Comparison of ENCODE assay signal across 12 mouse cellular contexts in genomic region chr19:7122698-7123306, GRCm38 (mm10). TPM values are rescaled to one million over a fixed set of nuclear protein-coding genes. Genes with fewer than 3 reads are reported as not detected.
A peak's percentile ranks its signal among the peaks of the same experiment; 100 is the strongest.
DNase-seq lines count a peak whose midpoint lies in the region; ATAC-seq and TF ChIP-seq lines count a peak whose summit lies in the region.
"Had no signal": no experiment of that assay in that cellular context is flagged by ENCODE, and none has a peak within 500 bp of the region (broad histone marks: within the 10 kb centered on the region; RNA-seq: fewer than 3 reads in every experiment).

No protein-coding gene starts in this region.

- peaks cover 7% of the 10 kb centered on the region; the same call in 1 of the 2 replicates for H3K4me1 ChIP-seq in kidney, postnatal 0 days (replicated peaks; ENCODE audit: insufficient read depth, low read length)
- H3K4me1 ChIP-seq in kidney, embryonic 14.5 days (ENCODE audit: control insufficient read depth, insufficient read depth, low read length): peaks cover 37% of the 10 kb centered on the region
- H3K4me1 ChIP-seq in embryonic facial prominence, embryonic 15.5 days: peaks cover 23% of the 10 kb centered on the region
- peaks cover 3% of the 10 kb centered on the region; the same call in 1 of the 2 replicates for H3K4me1 ChIP-seq in hindbrain, embryonic 11.5 days (replicated peaks; ENCODE audit: control insufficient read depth, insufficient read depth, low read length)
- peaks cover 16% of the 10 kb centered on the region for H3K4me1 ChIP-seq in midbrain, embryonic 15.5 days

- H3K27ac ChIP-seq in kidney, postnatal 0 days: 0 out of 2 replicates have a peak overlapping the region, but pooled peaks have one; percentile 26
- H3K27ac ChIP-seq in kidney, embryonic 14.5 days (ENCODE audit: low read depth, low read length): no peak overlapping the region
- H3K27ac ChIP-seq in embryonic facial prominence, embryonic 15.5 days (replicated peaks): no peak overlapping the region; the same call in 1 of the 2 replicates
- H3K27ac ChIP-seq in hindbrain, embryonic 11.5 days (ENCODE audit: low read depth, low read length): no peak overlapping the region
- peak overlapping the region; percentile 60 for H3K27ac ChIP-seq in midbrain, embryonic 15.5 days
- H3K27ac ChIP-seq: limb, embryonic 15.5 days had no signal

- no peak for TF ChIP-seq CTCF in kidney, postnatal 0 days (IDR thresholded peaks at IDR 0.05; ENCODE audit: low read depth)

- DNase-seq in kidney, postnatal 0 days (ENCODE audit: low spot score): no peak
- DNase-seq in hindbrain, embryonic 11.5 days (ENCODE audit: low spot score): no peak
- DNase-seq in urinary bladder, postnatal 14 days (ENCODE audit: low spot score): no peak
- DNase-seq in c-Kit-positive CD71-positive TER-119-positive erythroid progenitor cells, embryonic 14.5 days (ENCODE audit: low spot score): no peak
- no peak for DNase-seq in layer of hippocampus, adult 9-10 months (ENCODE audit: low spot score)
- DNase-seq: cerebellum, adult 8-10 months; thymus, postnatal 4 days had no signal

- no peak for ATAC-seq in kidney, postnatal 0 days (replicated peaks; ENCODE audit: low FRiP score, low read depth)
- ATAC-seq in kidney, embryonic 14.5 days (ENCODE audit: low FRiP score, low TSS enrichment): no peak
- 0 out of 2 replicates have a peak, but pooled peaks have one; percentile 6 for ATAC-seq in embryonic facial prominence, embryonic 15.5 days (ENCODE audit: insufficient number of reproducible peaks, low FRiP score, low TSS enrichment, low read depth)
- ATAC-seq in hindbrain, embryonic 11.5 days (ENCODE audit: low FRiP score): no peak
- ATAC-seq in midbrain, embryonic 15.5 days (replicated peaks): peak; percentile 57; the same call in 1 of the 2 replicates
- ATAC-seq: inflammation-experienced regulatory T-cells, adult 6 months had no signal

- H3K27me3 ChIP-seq in kidney, postnatal 0 days (ENCODE audit: insufficient read depth, low read length): no peaks in the 10 kb centered on the region
- peaks cover 15% of the 10 kb centered on the region; the same call in 1 of the 2 replicates for H3K27me3 ChIP-seq in kidney, embryonic 14.5 days (ENCODE audit: control insufficient read depth, insufficient read depth, low read length)
- peaks cover 3% of the 10 kb centered on the region; the same call in 1 of the 2 replicates for H3K27me3 ChIP-seq in embryonic facial prominence, embryonic 15.5 days
- no peaks in the 10 kb centered on the region; the same call in 1 of the 2 replicates for H3K27me3 ChIP-seq in hindbrain, embryonic 11.5 days (ENCODE audit: control insufficient read depth, insufficient read depth, low read length)
- no peaks in the 10 kb centered on the region for H3K27me3 ChIP-seq in midbrain, embryonic 15.5 days (replicated peaks)

- no peak overlapping the region for H3K4me3 ChIP-seq in kidney, postnatal 0 days (replicated peaks; ENCODE audit: low read depth, low read length)
- no peak overlapping the region for H3K4me3 ChIP-seq in kidney, embryonic 14.5 days (ENCODE audit: low read length)
- H3K4me3 ChIP-seq in embryonic facial prominence, embryonic 15.5 days (replicated peaks): no peak overlapping the region
- H3K4me3 ChIP-seq in hindbrain, embryonic 11.5 days (ENCODE audit: low read depth, low read length): no peak overlapping the region
- H3K4me3 ChIP-seq in midbrain, embryonic 15.5 days: no peak overlapping the region
- H3K4me3 ChIP-seq: limb, embryonic 15.5 days had no signal

- H3K36me3 ChIP-seq in kidney, postnatal 0 days (ENCODE audit: insufficient read depth, low read length): no peaks in the 10 kb centered on the region
- no peaks in the 10 kb centered on the region for H3K36me3 ChIP-seq in kidney, embryonic 14.5 days (ENCODE audit: control insufficient read depth, insufficient read depth, low read length)
- no peaks in the 10 kb centered on the region for H3K36me3 ChIP-seq in embryonic facial prominence, embryonic 15.5 days
- no peaks in the 10 kb centered on the region for H3K36me3 ChIP-seq in hindbrain, embryonic 11.5 days (ENCODE audit: control insufficient read depth, insufficient read depth, low read length)
- no peaks in the 10 kb centered on the region for H3K36me3 ChIP-seq in midbrain, embryonic 15.5 days (replicated peaks)
- H3K36me3 ChIP-seq: limb, embryonic 15.5 days had no signal

- no peak overlapping the region for H3K4me2 ChIP-seq in kidney, postnatal 0 days (ENCODE audit: low read length)
- no peak overlapping the region for H3K4me2 ChIP-seq in kidney, embryonic 14.5 days (replicated peaks; ENCODE audit: low read depth, low read length)
- H3K4me2 ChIP-seq in embryonic facial prominence, embryonic 15.5 days (replicated peaks): no peak overlapping the region
- H3K4me2 ChIP-seq in hindbrain, embryonic 11.5 days (replicated peaks; ENCODE audit: low read depth, low read length): no peak overlapping the region
- H3K4me2 ChIP-seq in midbrain, embryonic 15.5 days: no peak overlapping the region
- H3K4me2 ChIP-seq: limb, embryonic 15.5 days had no signal

- no peak overlapping the region for H3K9ac ChIP-seq in kidney, postnatal 0 days (ENCODE audit: low read depth, low read length)
- no peak overlapping the region for H3K9ac ChIP-seq in kidney, embryonic 14.5 days (ENCODE audit: low read depth, low read length)
- H3K9ac ChIP-seq in embryonic facial prominence, embryonic 15.5 days: no peak overlapping the region
- 0 out of 2 replicates have a peak overlapping the region, but pooled peaks have one; percentile 33 for H3K9ac ChIP-seq in hindbrain, embryonic 11.5 days (ENCODE audit: low read depth, low read length)
- no peak overlapping the region for H3K9ac ChIP-seq in midbrain, embryonic 15.5 days
- H3K9ac ChIP-seq: limb, embryonic 15.5 days had no signal

- WGBS in kidney, postnatal 0 days: 39% methylated on average over 10 of the region's 10 CpGs
- WGBS in kidney, embryonic 14.5 days: 43% methylated on average over 10 of the region's 10 CpGs
- WGBS in embryonic facial prominence, embryonic 15.5 days: 38% methylated on average over 10 of the region's 10 CpGs
- 45% methylated on average over 10 of the region's 10 CpGs for WGBS in hindbrain, embryonic 11.5 days
- 24% methylated on average over 10 of the region's 10 CpGs for WGBS in midbrain, embryonic 15.5 days

- no peaks in the 10 kb centered on the region for H3K9me3 ChIP-seq in kidney, postnatal 0 days (replicated peaks; ENCODE audit: low read length)
- no peaks in the 10 kb centered on the region for H3K9me3 ChIP-seq in kidney, embryonic 14.5 days (ENCODE audit: control insufficient read depth, low read length)
- no peaks in the 10 kb centered on the region for H3K9me3 ChIP-seq in embryonic facial prominence, embryonic 15.5 days (replicated peaks)
- H3K9me3 ChIP-seq in hindbrain, embryonic 11.5 days (ENCODE audit: control insufficient read depth, low read length): no peaks in the 10 kb centered on the region
- H3K9me3 ChIP-seq in midbrain, embryonic 15.5 days: no peaks in the 10 kb centered on the region
- H3K9me3 ChIP-seq: limb, embryonic 15.5 days had no signal

RNA-seq across cellular contexts. Expression of gene Flrt1, which starts 17.3 kb away (rescaled TPM):
- polyA plus RNA-seq in kidney, postnatal 0 days (2015; fragmentation: Nextera tagmentation; extraction: Ambion mirVana): 4.8 and 5.1 TPM in 2 replicates
- 3.0 and 5.5 TPM in 2 replicates for polyA plus RNA-seq in kidney, embryonic 14.5 days (2014; fragmentation: Nextera tagmentation; extraction: Ambion mirVana)
- polyA plus RNA-seq in embryonic facial prominence, embryonic 15.5 days (2015; fragmentation: Nextera tagmentation; extraction: Ambion mirVana): 13.5 and 19.2 TPM in 2 replicates
- 4.6 and 5.6 TPM in 2 replicates for polyA plus RNA-seq in hindbrain, embryonic 11.5 days (2014; fragmentation: Nextera tagmentation; extraction: Ambion mirVana)
- polyA plus RNA-seq in midbrain, embryonic 15.5 days (2015; fragmentation: Nextera tagmentation; extraction: Ambion mirVana): 12.2 and 12.5 TPM in 2 replicates

Comparison
In these comparisons a context has a peak if more than half of its experiments do, and no peak if none do; other contexts are left out.
1. H3K27ac ChIP-seq: peak in kidney, postnatal 0 days (single experiment) and midbrain, embryonic 15.5 days (single experiment); none in kidney, embryonic 14.5 days (single experiment), embryonic facial prominence, embryonic 15.5 days (single experiment) and hindbrain, embryonic 11.5 days (single experiment).
2. ATAC-seq: peak in embryonic facial prominence, embryonic 15.5 days (single experiment) and midbrain, embryonic 15.5 days (single experiment); none in kidney, postnatal 0 days (single experiment), kidney, embryonic 14.5 days (single experiment) and hindbrain, embryonic 11.5 days (single experiment).